Mouse (Mus musculus): ENCODE results near the gene Hfe2.

DNA sequence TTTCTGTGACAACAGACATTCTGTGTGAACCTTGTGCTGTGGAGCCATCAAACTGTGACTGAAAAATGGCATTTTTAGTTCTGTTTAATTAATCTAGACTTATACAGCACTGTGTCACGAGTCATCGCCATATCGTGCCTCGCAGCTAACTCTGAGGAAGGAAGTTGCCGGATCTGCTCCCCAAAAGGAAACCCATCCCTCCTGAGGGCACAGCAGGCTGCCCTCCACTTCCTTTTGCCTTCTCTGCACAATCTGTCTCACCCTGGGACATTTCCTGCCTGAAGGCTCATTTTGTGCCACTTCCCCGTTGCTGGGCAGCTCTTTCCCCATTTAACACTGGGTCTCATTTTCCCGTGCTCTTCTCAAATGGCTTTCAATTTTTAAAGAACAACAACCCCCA, 39.7 kb downstream of the Hfe2 start:
- no peak for TF ChIP-seq POLR2A (IDR thresholded peaks at IDR 0.05; ENCODE audit: insufficient read depth, low read depth, low read length)
- TF ChIP-seq CTCF (IDR thresholded peaks at IDR 0.05; ENCODE audit: insufficient read depth, low read depth, low read length), result no peak
